Comparison of ENCODE assay signal across 8 mouse cellular contexts in genomic region chr2:25185625-25186574, GRCm38 (mm10). TPM values are rescaled to one million over a fixed set of nuclear protein-coding genes. Genes with fewer than 3 reads are reported as not detected.
A peak's percentile ranks its signal among the peaks of the same experiment; 100 is the strongest.
DNase-seq lines count a peak whose midpoint lies in the region; ATAC-seq lines count a peak whose summit lies in the region.

No protein-coding gene starts in this region.

- H3K4me1 ChIP-seq in kidney, embryonic 14.5 days (ENCODE audit: control insufficient read depth, insufficient read depth, low read length): peaks cover 18% of the 10 kb centered on the region; the same call in 1 of the 2 replicates
- peaks cover 17% of the 10 kb centered on the region; the same call in 1 of the 2 replicates for H3K4me1 ChIP-seq in forebrain, embryonic 11.5 days (replicated peaks; ENCODE audit: control insufficient read depth, insufficient read depth, low read length)
- peaks cover 48% of the 10 kb centered on the region for H3K4me1 ChIP-seq in hindbrain, embryonic 15.5 days (replicated peaks)
- peaks cover 21% of the 10 kb centered on the region for H3K4me1 ChIP-seq in liver, embryonic 16.5 days (ENCODE audit: control insufficient read depth, low read depth, low read length)
- peaks cover 58% of the 10 kb centered on the region for H3K4me1 ChIP-seq in neural tube, embryonic 13.5 days (replicated peaks)

- H3K36me3 ChIP-seq in kidney, embryonic 14.5 days (ENCODE audit: control insufficient read depth, insufficient read depth, low read length): no peaks in the 10 kb centered on the region
- H3K36me3 ChIP-seq in forebrain, embryonic 11.5 days (ENCODE audit: control insufficient read depth, insufficient read depth, low read length): peaks cover 2% of the 10 kb centered on the region; the same call in 1 of the 2 replicates
- H3K36me3 ChIP-seq in hindbrain, embryonic 15.5 days: no peaks in the 10 kb centered on the region
- H3K36me3 ChIP-seq in liver, embryonic 16.5 days (ENCODE audit: control insufficient read depth, insufficient read depth): no peaks in the 10 kb centered on the region
- no peaks in the 10 kb centered on the region for H3K36me3 ChIP-seq in neural tube, embryonic 13.5 days

- no peaks in the 10 kb centered on the region for H3K9me3 ChIP-seq in kidney, embryonic 14.5 days (ENCODE audit: control insufficient read depth, low read length)
- no peaks in the 10 kb centered on the region for H3K9me3 ChIP-seq in forebrain, embryonic 11.5 days (ENCODE audit: control insufficient read depth, low read length)
- no peaks in the 10 kb centered on the region for H3K9me3 ChIP-seq in hindbrain, embryonic 15.5 days
- H3K9me3 ChIP-seq in liver, embryonic 16.5 days (replicated peaks; ENCODE audit: control insufficient read depth, low read length): no peaks in the 10 kb centered on the region
- no peaks in the 10 kb centered on the region for H3K9me3 ChIP-seq in neural tube, embryonic 13.5 days

- H3K4me3 ChIP-seq in kidney, embryonic 14.5 days (ENCODE audit: low read length): peak overlapping the region; percentile 45
- H3K4me3 ChIP-seq in forebrain, embryonic 11.5 days (ENCODE audit: low read depth, low read length): peak overlapping the region; percentile 38
- peak overlapping the region; percentile 47 for H3K4me3 ChIP-seq in hindbrain, embryonic 15.5 days
- peak overlapping the region; percentile 56 for H3K4me3 ChIP-seq in liver, embryonic 16.5 days (ENCODE audit: low read depth, low read length)
- H3K4me3 ChIP-seq in neural tube, embryonic 13.5 days: peak overlapping the region; percentile 51

- ATAC-seq in kidney, embryonic 14.5 days (ENCODE audit: low FRiP score, low TSS enrichment): peak; percentile 61
- ATAC-seq in forebrain, embryonic 11.5 days (replicated peaks; ENCODE audit: low FRiP score): peak; percentile 84
- ATAC-seq in hindbrain, embryonic 15.5 days (ENCODE audit: low FRiP score, low read depth): peak; percentile 76
- ATAC-seq in liver, embryonic 16.5 days (ENCODE audit: low read depth): peak; percentile 35; the same call in 1 of the 2 replicates
- peak; percentile 74 for ATAC-seq in neural tube, embryonic 13.5 days (ENCODE audit: low read depth)

- H3K9ac ChIP-seq in kidney, embryonic 14.5 days (ENCODE audit: low read depth, low read length): peak overlapping the region; percentile 59
- peak overlapping the region; percentile 86 for H3K9ac ChIP-seq in forebrain, embryonic 11.5 days (ENCODE audit: low read length)
- peak overlapping the region; percentile 56 for H3K9ac ChIP-seq in hindbrain, embryonic 15.5 days
- H3K9ac ChIP-seq in liver, embryonic 16.5 days (ENCODE audit: low read depth, low read length): peak overlapping the region; percentile 56
- peak overlapping the region; percentile 81 for H3K9ac ChIP-seq in neural tube, embryonic 13.5 days

- H3K27me3 ChIP-seq in kidney, embryonic 14.5 days (ENCODE audit: control insufficient read depth, insufficient read depth, low read length): peaks cover 14% of the 10 kb centered on the region
- H3K27me3 ChIP-seq in forebrain, embryonic 11.5 days (ENCODE audit: control insufficient read depth, insufficient read depth, low read length): no peaks in the 10 kb centered on the region
- no peaks in the 10 kb centered on the region for H3K27me3 ChIP-seq in hindbrain, embryonic 15.5 days
- peaks cover 56% of the 10 kb centered on the region for H3K27me3 ChIP-seq in liver, embryonic 16.5 days (ENCODE audit: control insufficient read depth, insufficient read depth, low read depth, low read length)
- H3K27me3 ChIP-seq in neural tube, embryonic 13.5 days: no peaks in the 10 kb centered on the region

- H3K4me2 ChIP-seq in kidney, embryonic 14.5 days (replicated peaks; ENCODE audit: low read depth, low read length): peak overlapping the region; percentile 90
- H3K4me2 ChIP-seq in forebrain, embryonic 11.5 days (ENCODE audit: low read depth, low read length, severe bottlenecking): peak overlapping the region; percentile 85
- peak overlapping the region; percentile 84 for H3K4me2 ChIP-seq in hindbrain, embryonic 15.5 days
- peak overlapping the region; percentile 83 for H3K4me2 ChIP-seq in liver, embryonic 16.5 days (ENCODE audit: low read depth, low read length)
- H3K4me2 ChIP-seq in neural tube, embryonic 13.5 days: peak overlapping the region; percentile 79

- peak overlapping the region; percentile 79; the same call in 1 of the 2 replicates for H3K27ac ChIP-seq in kidney, embryonic 14.5 days (ENCODE audit: low read depth, low read length)
- peak overlapping the region; percentile 98 for H3K27ac ChIP-seq in forebrain, embryonic 11.5 days (ENCODE audit: low read depth, low read length)
- H3K27ac ChIP-seq in hindbrain, embryonic 15.5 days (replicated peaks): peak overlapping the region; percentile 84
- H3K27ac ChIP-seq in liver, embryonic 16.5 days (ENCODE audit: low read length): no peak overlapping the region
- peak overlapping the region; percentile 95 for H3K27ac ChIP-seq in neural tube, embryonic 13.5 days (replicated peaks)

- DNase-seq in kidney, adult 9 months: no peak
- DNase-seq in Muller cell, postnatal 12 days (ENCODE audit: inconsistent ontology term): peak; percentile 81
- peak; percentile 95 for DNase-seq in forebrain, embryonic 11.5 days (ENCODE audit: low spot score)
- peak; percentile 80 for DNase-seq in yolk sac, embryonic 10.5 days (ENCODE audit: low spot score)

- under 1% methylated on average over 63 of the region's 64 CpGs for WGBS in kidney, embryonic 14.5 days
- WGBS in forebrain, embryonic 11.5 days: under 1% methylated on average over 64 of the region's 64 CpGs
- WGBS in hindbrain, embryonic 15.5 days: under 1% methylated on average over 63 of the region's 64 CpGs
- 2% methylated on average over 64 of the region's 64 CpGs for WGBS in liver, embryonic 16.5 days (ENCODE audit: insufficient replicate concordance)
- under 1% methylated on average over 64 of the region's 64 CpGs for WGBS in neural tube, embryonic 13.5 days

RNA-seq across cellular contexts. Expression of gene Nrarp, which starts 5.3 kb away (rescaled TPM):
- 8.7 and 21.0 TPM in 2 replicates for polyA plus RNA-seq in kidney, embryonic 14.5 days (2014; fragmentation: Nextera tagmentation; extraction: Ambion mirVana)
- 63.6 and 72.1 TPM in 2 replicates for polyA plus RNA-seq in forebrain, embryonic 11.5 days (2014; fragmentation: Nextera tagmentation; extraction: Ambion mirVana)
- 18.9 and 20.2 TPM in 2 replicates for polyA plus RNA-seq in hindbrain, embryonic 15.5 days (2015; fragmentation: Nextera tagmentation; extraction: Ambion mirVana)
- polyA plus RNA-seq in liver, embryonic 16.5 days (2015; fragmentation: Nextera tagmentation; extraction: Ambion mirVana): 1.1 and 1.3 TPM in 2 replicates
- polyA plus RNA-seq in neural tube, embryonic 13.5 days (2015; fragmentation: Nextera tagmentation; extraction: Ambion mirVana): 25.5 and 27.9 TPM in 2 replicates

RNA-seq across cellular contexts. Expression of gene Tor4a, which starts 10.8 kb away (rescaled TPM):
- 6.8 and 11.3 TPM in 2 replicates for polyA plus RNA-seq in kidney, embryonic 14.5 days (2014; fragmentation: Nextera tagmentation; extraction: Ambion mirVana)
- 1.3 and 1.5 TPM in 2 replicates for polyA plus RNA-seq in forebrain, embryonic 11.5 days (2014; fragmentation: Nextera tagmentation; extraction: Ambion mirVana)
- polyA plus RNA-seq in hindbrain, embryonic 15.5 days (2015; fragmentation: Nextera tagmentation; extraction: Ambion mirVana): 1.9 and 2.3 TPM in 2 replicates
- polyA plus RNA-seq in liver, embryonic 16.5 days (2015; fragmentation: Nextera tagmentation; extraction: Ambion mirVana): 6.5 and 6.6 TPM in 2 replicates
- 1.2 and 1.4 TPM in 2 replicates for polyA plus RNA-seq in neural tube, embryonic 13.5 days (2015; fragmentation: Nextera tagmentation; extraction: Ambion mirVana)

RNA-seq across cellular contexts. Expression of gene Nelfb, which starts 25.4 kb away (rescaled TPM):
- 72.7 and 101 TPM in 2 replicates for polyA plus RNA-seq in kidney, embryonic 14.5 days (2014; fragmentation: Nextera tagmentation; extraction: Ambion mirVana)
- polyA plus RNA-seq in forebrain, embryonic 11.5 days (2014; fragmentation: Nextera tagmentation; extraction: Ambion mirVana): 110 TPM in 2 replicates
- 108 and 112 TPM in 2 replicates for polyA plus RNA-seq in hindbrain, embryonic 15.5 days (2015; fragmentation: Nextera tagmentation; extraction: Ambion mirVana)
- 33.9 and 34.9 TPM in 2 replicates for polyA plus RNA-seq in liver, embryonic 16.5 days (2015; fragmentation: Nextera tagmentation; extraction: Ambion mirVana)
- 95.1 and 99.9 TPM in 2 replicates for polyA plus RNA-seq in neural tube, embryonic 13.5 days (2015; fragmentation: Nextera tagmentation; extraction: Ambion mirVana)

RNA-seq across cellular contexts. Expression of gene Stpg3, which starts 28.5 kb away (rescaled TPM):
- 0.49 and 0.54 TPM in 2 replicates for polyA plus RNA-seq in kidney, embryonic 14.5 days (2014; fragmentation: Nextera tagmentation; extraction: Ambion mirVana)
- not detected in 2 replicates for polyA plus RNA-seq in forebrain, embryonic 11.5 days (2014; fragmentation: Nextera tagmentation; extraction: Ambion mirVana)
- not detected in 2 replicates for polyA plus RNA-seq in hindbrain, embryonic 15.5 days (2015; fragmentation: Nextera tagmentation; extraction: Ambion mirVana)
- polyA plus RNA-seq in liver, embryonic 16.5 days (2015; fragmentation: Nextera tagmentation; extraction: Ambion mirVana): not detected in 2 replicates
- polyA plus RNA-seq in neural tube, embryonic 13.5 days (2015; fragmentation: Nextera tagmentation; extraction: Ambion mirVana): 0.15 TPM in 1 of 2 replicates, not detected in the other

RNA-seq across cellular contexts. Expression of gene Fam166a, which starts 32.6 kb away (rescaled TPM):
- polyA plus RNA-seq in kidney, embryonic 14.5 days (2014; fragmentation: Nextera tagmentation; extraction: Ambion mirVana): 0.55 TPM in 1 of 2 replicates, not detected in the other
- 0.88 and 1.3 TPM in 2 replicates for polyA plus RNA-seq in forebrain, embryonic 11.5 days (2014; fragmentation: Nextera tagmentation; extraction: Ambion mirVana)
- 0.70 and 0.72 TPM in 2 replicates for polyA plus RNA-seq in hindbrain, embryonic 15.5 days (2015; fragmentation: Nextera tagmentation; extraction: Ambion mirVana)
- not detected in 2 replicates for polyA plus RNA-seq in liver, embryonic 16.5 days (2015; fragmentation: Nextera tagmentation; extraction: Ambion mirVana)
- polyA plus RNA-seq in neural tube, embryonic 13.5 days (2015; fragmentation: Nextera tagmentation; extraction: Ambion mirVana): 0.89 TPM in 1 of 2 replicates, not detected in the other
